Mouse (Mus musculus): ENCODE results near the gene Ddx58. TPM values are rescaled to one million over a fixed set of nuclear protein-coding genes. Genes with fewer than 3 reads are reported as not detected.
A peak's percentile ranks its signal among the peaks of the same experiment; 100 is the strongest.

The Ddx58 gene
- polyA plus RNA-seq, 1 experiment, result 5.3 TPM

GRCm38 (mm10) chr4:40267681-40268080, 28.1 kb upstream of the Ddx58 start:
- Histone ChIP-seq H3K4me3 (ENCODE audit: insufficient read depth, low read length) (peak overlapping the region; percentile 49), H3K27ac (ENCODE audit: insufficient read depth, low read length) (no peak overlapping the region), H3K4me1 (ENCODE audit: control insufficient read depth, insufficient read depth, low read length) (no peaks in the 10 kb centered on the region)
- TF ChIP-seq CTCF (IDR thresholded peaks at IDR 0.05; ENCODE audit: extremely low read depth, insufficient read depth, low read length), result no peak
- TF ChIP-seq POLR2A (IDR thresholded peaks at IDR 0.05; ENCODE audit: extremely low read depth, insufficient read depth, low read length), result no peak

- H3K27ac ChIP-seq (ENCODE audit: insufficient read depth, low read length), result no peak overlapping the region
- H3K4me1 ChIP-seq (ENCODE audit: control insufficient read depth, insufficient read depth, low read length), result no peaks in the 10 kb centered on the region
- no peak for TF ChIP-seq CTCF (IDR thresholded peaks at IDR 0.05; ENCODE audit: extremely low read depth, insufficient read depth, low read length)
- TF ChIP-seq POLR2A (IDR thresholded peaks at IDR 0.05; ENCODE audit: extremely low read depth, insufficient read depth, low read length), result no peak
- no peak overlapping the region for H3K4me3 ChIP-seq (ENCODE audit: insufficient read depth, low read length)
Observed at GRCm38 (mm10) chr4:40264321-40264720, 24.7 kb upstream of the Ddx58 start.

- Histone ChIP-seq H3K27ac (ENCODE audit: insufficient read depth, low read length) (no peak overlapping the region), H3K4me1 (ENCODE audit: control insufficient read depth, insufficient read depth, low read length) (no peaks in the 10 kb centered on the region), H3K4me3 (ENCODE audit: insufficient read depth, low read length) (no peak overlapping the region)
- TF ChIP-seq POLR2A (IDR thresholded peaks at IDR 0.05; ENCODE audit: extremely low read depth, insufficient read depth, low read length) (no peak), CTCF (IDR thresholded peaks at IDR 0.05; ENCODE audit: extremely low read depth, insufficient read depth, low read length) (no peak)
Observed at GRCm38 (mm10) chr4:40254385-40255103, 14.9 kb upstream of the Ddx58 start.

- Histone ChIP-seq H3K4me1 (ENCODE audit: control insufficient read depth, insufficient read depth, low read length) (no peaks in the 10 kb centered on the region), H3K4me3 (ENCODE audit: insufficient read depth, low read length) (no peak overlapping the region), H3K27ac (ENCODE audit: insufficient read depth, low read length) (no peak overlapping the region)
- TF ChIP-seq POLR2A (IDR thresholded peaks at IDR 0.05; ENCODE audit: extremely low read depth, insufficient read depth, low read length), result no peak
Observed at GRCm38 (mm10) chr4:40253766-40254165, 14.1 kb upstream of the Ddx58 start.

- no peak for TF ChIP-seq CTCF (IDR thresholded peaks at IDR 0.05; ENCODE audit: extremely low read depth, insufficient read depth, low read length)
- TF ChIP-seq POLR2A (IDR thresholded peaks at IDR 0.05; ENCODE audit: extremely low read depth, insufficient read depth, low read length), result no peak
- H3K4me3 ChIP-seq (ENCODE audit: insufficient read depth, low read length), result no peak overlapping the region
- no peak overlapping the region for H3K27ac ChIP-seq (ENCODE audit: insufficient read depth, low read length)
- no peaks in the 10 kb centered on the region for H3K4me1 ChIP-seq (ENCODE audit: control insufficient read depth, insufficient read depth, low read length)
Observed at GRCm38 (mm10) chr4:40250984-40251383, 11.4 kb upstream of the Ddx58 start.

GRCm38 (mm10) chr4:40244035-40244434, 4.4 kb upstream of the Ddx58 start:
- H3K4me3 ChIP-seq (ENCODE audit: insufficient read depth, low read length), result no peak overlapping the region
- H3K27ac ChIP-seq (ENCODE audit: insufficient read depth, low read length), result no peak overlapping the region
- H3K4me1 ChIP-seq (ENCODE audit: control insufficient read depth, insufficient read depth, low read length), result no peaks in the 10 kb centered on the region
- no peak for TF ChIP-seq CTCF (IDR thresholded peaks at IDR 0.05; ENCODE audit: extremely low read depth, insufficient read depth, low read length)
- TF ChIP-seq POLR2A (IDR thresholded peaks at IDR 0.05; ENCODE audit: extremely low read depth, insufficient read depth, low read length), result no peak

GRCm38 (mm10) chr4:40243006-40243405, 3.4 kb upstream of the Ddx58 start:
- Histone ChIP-seq H3K27ac (ENCODE audit: insufficient read depth, low read length) (no peak overlapping the region), H3K4me1 (ENCODE audit: control insufficient read depth, insufficient read depth, low read length) (no peaks in the 10 kb centered on the region), H3K4me3 (ENCODE audit: insufficient read depth, low read length) (no peak overlapping the region)
- TF ChIP-seq POLR2A (IDR thresholded peaks at IDR 0.05; ENCODE audit: extremely low read depth, insufficient read depth, low read length) (no peak), CTCF (IDR thresholded peaks at IDR 0.05; ENCODE audit: extremely low read depth, insufficient read depth, low read length) (no peak)

- no peak overlapping the region for H3K4me3 ChIP-seq (ENCODE audit: insufficient read depth, low read length)
- no peak overlapping the region for H3K27ac ChIP-seq (ENCODE audit: insufficient read depth, low read length)
- H3K4me1 ChIP-seq (ENCODE audit: control insufficient read depth, insufficient read depth, low read length), result no peaks in the 10 kb centered on the region
- TF ChIP-seq CTCF (IDR thresholded peaks at IDR 0.05; ENCODE audit: extremely low read depth, insufficient read depth, low read length), result no peak
- no peak for TF ChIP-seq POLR2A (IDR thresholded peaks at IDR 0.05; ENCODE audit: extremely low read depth, insufficient read depth, low read length)
Observed at GRCm38 (mm10) chr4:40241928-40242327, 2.3 kb upstream of the Ddx58 start.

- Histone ChIP-seq H3K27ac (ENCODE audit: insufficient read depth, low read length) (no peak overlapping the region), H3K4me1 (ENCODE audit: control insufficient read depth, insufficient read depth, low read length) (no peaks in the 10 kb centered on the region), H3K4me3 (ENCODE audit: insufficient read depth, low read length) (peak overlapping the region; percentile 51; the same call in 1 of the 2 replicates)
- no peak for TF ChIP-seq CTCF (IDR thresholded peaks at IDR 0.05; ENCODE audit: extremely low read depth, insufficient read depth, low read length)
- no peak for TF ChIP-seq POLR2A (IDR thresholded peaks at IDR 0.05; ENCODE audit: extremely low read depth, insufficient read depth, low read length)
Observed at GRCm38 (mm10) chr4:40240272-40240744, 680 bp upstream of the Ddx58 start.

Data from cortical plate, adult 2 months (tissue).